Mouse (Mus musculus): ENCODE data around the gene H60c.
"Not testable (repeated sequence)": the region's sequence is repeated elsewhere in the genome, so short reads cannot be mapped to it uniquely, and the experiment has no call there.

Gene H60c

GRCm38 (mm10) chr10:3267671-3268070 lies at the start of gene H60c:
TSS of gene H60c (minus strand) at chr10:3267771.
- no peak for DNase-seq (ENCODE audit: low spot score in 2 of 2)

- no peak for DNase-seq (ENCODE audit: low spot score in 2 of 2)
These were observed 41.2 kb upstream of the H60c start for GRCm38 (mm10) chr10:3308821-3309206.

GRCm38 (mm10) chr10:3308180-3308820 lies 40.7 kb upstream of the H60c start:
- no peak for DNase-seq (ENCODE audit: low spot score in 2 of 2)

- DNase-seq (ENCODE audit: low spot score in 2 of 2) = peak; percentile 18 to 22
These were observed 40.2 kb upstream of the H60c start for GRCm38 (mm10) chr10:3307752-3308151.

GRCm38 (mm10) chr10:3293969-3294368 lies 26.4 kb upstream of the H60c start:
- DNase-seq (ENCODE audit: low spot score in 2 of 2) = no peak

GRCm38 (mm10) chr10:3281047-3281446 lies 13.5 kb upstream of the H60c start:
- DNase-seq (ENCODE audit: low spot score in 2 of 2) = no peak

- DNase-seq (ENCODE audit: low spot score in 2 of 2) = no peak
These were observed 6.5 kb upstream of the H60c start for GRCm38 (mm10) chr10:3274065-3274464.

GRCm38 (mm10) chr10:3271036-3271435 lies 3.5 kb upstream of the H60c start:
- no peak for DNase-seq (ENCODE audit: low spot score in 2 of 2)

- no peak for DNase-seq (ENCODE audit: low spot score in 2 of 2)
These were observed 842 bp downstream of the H60c start for GRCm38 (mm10) chr10:3266729-3267128.

GRCm38 (mm10) chr10:3262784-3263183 lies 4.8 kb downstream of the H60c start:
- no peak for DNase-seq (ENCODE audit: low spot score in 2 of 2)

- DNase-seq (ENCODE audit: low spot score in 2 of 2) = no peak
These were observed 10.2 kb downstream of the H60c start for GRCm38 (mm10) chr10:3257391-3257790.

GRCm38 (mm10) chr10:3238436-3238835 lies 29.1 kb downstream of the H60c start:
- not testable (repeated sequence) for DNase-seq (ENCODE audit: low spot score in 2 of 2)

- DNase-seq (ENCODE audit: low spot score in 2 of 2) = no peak
These were observed 30.8 kb downstream of the H60c start for GRCm38 (mm10) chr10:3236638-3237270.

- no peak for DNase-seq (ENCODE audit: low spot score in 2 of 2)
These were observed 39.0 kb downstream of the H60c start for GRCm38 (mm10) chr10:3228447-3229195.
